ENCODE assay signal across 27 mouse cellular contexts in genomic region chr6:19579421-19579820, GRCm38 (mm10).
A peak's percentile ranks its signal among the peaks of the same experiment; 100 is the strongest.
DNase-seq lines count a peak whose midpoint lies in the region; ATAC-seq and TF ChIP-seq lines count a peak whose summit lies in the region.
"Had no signal": no experiment of that assay in that cellular context is flagged by ENCODE, and none has a peak within 500 bp of the region (broad histone marks: within the 10 kb centered on the region; RNA-seq: fewer than 3 reads in every experiment).

No protein-coding gene starts in this region.

- no peak overlapping the region for H3K27ac ChIP-seq in forebrain, embryonic 14.5 days (ENCODE audit: low read depth, low read length)
- H3K27ac ChIP-seq in forebrain, embryonic 16.5 days (ENCODE audit: low read length), result no peak overlapping the region
- no peak overlapping the region for H3K27ac ChIP-seq in midbrain, embryonic 14.5 days (replicated peaks; ENCODE audit: low read depth, low read length)
- H3K27ac ChIP-seq in midbrain, embryonic 13.5 days, result no peak overlapping the region
- H3K27ac ChIP-seq in cerebellum, adult 2 months (ENCODE audit: insufficient read depth, low read length), result no peak overlapping the region
- H3K27ac ChIP-seq: embryonic facial prominence, embryonic 12.5 days; forebrain, embryonic 12.5 days; gastrocnemius, adult 2 months; heart, embryonic 10.5 days; kidney, postnatal 0 days; liver, embryonic 15.5 days; lung, embryonic 15.5 days had no signal

- H3K4me3 ChIP-seq in forebrain, embryonic 14.5 days (ENCODE audit: low read depth, low read length), result no peak overlapping the region
- H3K4me3 ChIP-seq in forebrain, embryonic 16.5 days (replicated peaks; ENCODE audit: low read length), result no peak overlapping the region
- no peak overlapping the region for H3K4me3 ChIP-seq in midbrain, embryonic 14.5 days (replicated peaks; ENCODE audit: low read depth, low read length)
- H3K4me3 ChIP-seq in midbrain, embryonic 13.5 days (replicated peaks), result no peak overlapping the region
- no peak overlapping the region for H3K4me3 ChIP-seq in cerebellum, adult 2 months (replicated peaks; ENCODE audit: insufficient read depth, low read depth, low read length)
- H3K4me3 ChIP-seq: embryonic facial prominence, embryonic 12.5 days; erythroblast, embryonic 14.5 days; forebrain, embryonic 12.5 days; gastrocnemius, adult 2 months; heart, embryonic 10.5 days; liver, embryonic 15.5 days; lung, embryonic 15.5 days; megakaryocyte, embryonic 14.5 days had no signal

- TF ChIP-seq POLR2A in cerebellum, adult 2 months (IDR thresholded peaks at IDR 0.05; ENCODE audit: borderline replicate concordance, insufficient read depth, low read length), result no peak

- no peak for ATAC-seq in forebrain, embryonic 14.5 days
- ATAC-seq in forebrain, embryonic 16.5 days, result no peak
- ATAC-seq in midbrain, embryonic 14.5 days (ENCODE audit: low FRiP score, low TSS enrichment), result no peak
- ATAC-seq in midbrain, embryonic 13.5 days, result no peak
- ATAC-seq: activated CD4-positive, CD25-positive, alpha-beta regulatory T cell, adult 4 months; inflammation-experienced regulatory T-cells, adult 6 months; midbrain, embryonic 16.5 days had no signal

- peak; percentile 5 for DNase-seq in forebrain, embryonic 14.5 days (ENCODE audit: low spot score)
- peak; percentile 23 for DNase-seq in midbrain, embryonic 14.5 days
- DNase-seq in cerebellum, adult 2 months, result peak; percentile 92 to 100
- peak; percentile 93 to 94 for DNase-seq in cerebellum, postnatal 25 days
- no peak for DNase-seq in right cerebral cortex, postnatal 14 days
- no peak for DNase-seq in gastrocnemius, postnatal 10 days
- DNase-seq: adrenal gland, adult 8-10 months; gastrocnemius, adult 2 months; heart, postnatal 4 days; kidney, adult 2 months; lung, postnatal 36 days; right cerebral cortex, postnatal 25 days; spleen, adult 18-20 months; thymus, postnatal 36 days had no signal

- no peaks in the 10 kb centered on the region for H3K4me1 ChIP-seq in forebrain, embryonic 14.5 days (ENCODE audit: control insufficient read depth, insufficient read depth, low read length)
- H3K4me1 ChIP-seq in forebrain, embryonic 16.5 days (replicated peaks; ENCODE audit: control insufficient read depth, insufficient read depth, low read length), result no peaks in the 10 kb centered on the region
- no peaks in the 10 kb centered on the region for H3K4me1 ChIP-seq in midbrain, embryonic 14.5 days (ENCODE audit: control insufficient read depth, insufficient read depth, low read length)
- no peaks in the 10 kb centered on the region for H3K4me1 ChIP-seq in midbrain, embryonic 13.5 days (replicated peaks)
- peaks cover 8% of the 10 kb centered on the region; the same call in 1 of the 2 replicates for H3K4me1 ChIP-seq in cerebellum, adult 2 months (ENCODE audit: control insufficient read depth, insufficient read depth, low read length)
- H3K4me1 ChIP-seq: embryonic facial prominence, embryonic 12.5 days; forebrain, embryonic 12.5 days; heart, embryonic 10.5 days; liver, embryonic 15.5 days; lung, embryonic 15.5 days; megakaryocyte, embryonic 14.5 days had no signal

- WGBS in forebrain, embryonic 14.5 days, result 78% methylated on average over 1 of the region's 1 CpGs
- WGBS in forebrain, embryonic 16.5 days, result 77% methylated on average over 1 of the region's 1 CpGs
- WGBS in midbrain, embryonic 14.5 days, result 67% methylated on average over 1 of the region's 1 CpGs
- WGBS in midbrain, embryonic 13.5 days, result 77% methylated on average over 1 of the region's 1 CpGs
- WGBS in cerebellum, adult 2 months, result 6% methylated on average over 1 of the region's 1 CpGs

- H3K4me2 ChIP-seq in forebrain, embryonic 14.5 days (ENCODE audit: low read length), result no peak overlapping the region
- H3K4me2 ChIP-seq in forebrain, embryonic 16.5 days (ENCODE audit: low read length), result no peak overlapping the region
- no peak overlapping the region for H3K4me2 ChIP-seq in midbrain, embryonic 14.5 days (ENCODE audit: low read length)
- no peak overlapping the region for H3K4me2 ChIP-seq in midbrain, embryonic 13.5 days (replicated peaks)
- H3K4me2 ChIP-seq: embryonic facial prominence, embryonic 12.5 days; forebrain, embryonic 12.5 days; liver, embryonic 15.5 days; lung, embryonic 15.5 days had no signal

- no peaks in the 10 kb centered on the region for H3K27me3 ChIP-seq in forebrain, embryonic 14.5 days (replicated peaks; ENCODE audit: control insufficient read depth, insufficient read depth, low read length)
- no peaks in the 10 kb centered on the region for H3K27me3 ChIP-seq in forebrain, embryonic 16.5 days (replicated peaks; ENCODE audit: control insufficient read depth, insufficient read depth, low read length)
- H3K27me3 ChIP-seq in midbrain, embryonic 14.5 days (ENCODE audit: control insufficient read depth, insufficient read depth, low read length), result no peaks in the 10 kb centered on the region
- H3K27me3 ChIP-seq in midbrain, embryonic 13.5 days, result no peaks in the 10 kb centered on the region
- no peaks in the 10 kb centered on the region for H3K27me3 ChIP-seq in cerebellum, adult 2 months (ENCODE audit: control insufficient read depth, insufficient read depth, low read length)
- H3K27me3 ChIP-seq: embryonic facial prominence, embryonic 12.5 days; forebrain, embryonic 12.5 days; liver, embryonic 15.5 days; lung, embryonic 15.5 days; megakaryocyte, embryonic 14.5 days had no signal

- H3K36me3 ChIP-seq in forebrain, embryonic 14.5 days (ENCODE audit: control insufficient read depth, insufficient read depth, low read length), result no peaks in the 10 kb centered on the region
- no peaks in the 10 kb centered on the region for H3K36me3 ChIP-seq in forebrain, embryonic 16.5 days (ENCODE audit: control insufficient read depth, insufficient read depth)
- no peaks in the 10 kb centered on the region for H3K36me3 ChIP-seq in midbrain, embryonic 14.5 days (ENCODE audit: control insufficient read depth, insufficient read depth, low read length)
- H3K36me3 ChIP-seq in midbrain, embryonic 13.5 days, result no peaks in the 10 kb centered on the region
- H3K36me3 ChIP-seq: embryonic facial prominence, embryonic 12.5 days; forebrain, embryonic 12.5 days; heart, embryonic 10.5 days; liver, embryonic 15.5 days; lung, embryonic 15.5 days had no signal

- TF ChIP-seq CTCF in cerebellum, adult 2 months (IDR thresholded peaks at IDR 0.05; ENCODE audit: borderline replicate concordance, insufficient read depth, low read depth, low read length), result no peak

- no peaks in the 10 kb centered on the region for H3K9me3 ChIP-seq in forebrain, embryonic 14.5 days (replicated peaks; ENCODE audit: control insufficient read depth, low read length)
- H3K9me3 ChIP-seq in forebrain, embryonic 16.5 days (ENCODE audit: control insufficient read depth, low read length), result no peaks in the 10 kb centered on the region
- no peaks in the 10 kb centered on the region for H3K9me3 ChIP-seq in midbrain, embryonic 14.5 days (ENCODE audit: control insufficient read depth, low read length)
- H3K9me3 ChIP-seq in midbrain, embryonic 13.5 days, result no peaks in the 10 kb centered on the region
- H3K9me3 ChIP-seq: embryonic facial prominence, embryonic 12.5 days; forebrain, embryonic 12.5 days; heart, embryonic 10.5 days; liver, embryonic 15.5 days; lung, embryonic 15.5 days; megakaryocyte, embryonic 14.5 days had no signal

- H3K9ac ChIP-seq in forebrain, embryonic 14.5 days (ENCODE audit: low read length), result no peak overlapping the region
- H3K9ac ChIP-seq in forebrain, embryonic 16.5 days (replicated peaks; ENCODE audit: low read depth, low read length), result no peak overlapping the region
- H3K9ac ChIP-seq in midbrain, embryonic 14.5 days (replicated peaks; ENCODE audit: low read length), result no peak overlapping the region
- H3K9ac ChIP-seq in midbrain, embryonic 13.5 days (replicated peaks), result no peak overlapping the region
- H3K9ac ChIP-seq: embryonic facial prominence, embryonic 12.5 days; forebrain, embryonic 12.5 days; liver, embryonic 15.5 days; lung, embryonic 15.5 days had no signal

Comparison
In these comparisons a context has a peak if more than half of its experiments do, and no peak if none do; other contexts are left out.
1. DNase-seq: peak in forebrain, embryonic 14.5 days (single experiment), midbrain, embryonic 14.5 days (single experiment), cerebellum, adult 2 months (2 of 2) and cerebellum, postnatal 25 days (2 of 2); none in right cerebral cortex, postnatal 14 days (single experiment) and gastrocnemius, postnatal 10 days (single experiment).